Mouse (Mus musculus): Measurements from ENCODE around the gene Il2. TPM values are rescaled to one million over a fixed set of nuclear protein-coding genes. Genes with fewer than 3 reads are reported as not detected.

The Il2 gene
- polyA plus RNA-seq, 1 experiment from 2014 or later: 0.32 TPM

Other genes with a start within 250 kb of the Il2 start
- 0.32 and 0.47 TPM in 2 replicates for gene Adad1, start 62.4 kb downstream of the Il2 start, polyA plus RNA-seq (2016; fragmentation: Nextera tagmentation; extraction: Ambion mirVana)
- not detected in 2 replicates for gene Il21, start 106.7 kb upstream of the Il2 start, polyA plus RNA-seq (2016; fragmentation: Nextera tagmentation; extraction: Ambion mirVana)
- 3.9 and 5.4 TPM in 2 replicates for gene Bbs12, start 186.6 kb upstream of the Il2 start, polyA plus RNA-seq (2016; fragmentation: Nextera tagmentation; extraction: Ambion mirVana)
- gene Cetn4, start 186.7 kb upstream of the Il2 start, polyA plus RNA-seq (2016; fragmentation: Nextera tagmentation; extraction: Ambion mirVana): 0.95 and 2.1 TPM in 2 replicates
- 2.3 and 3.1 TPM in 2 replicates for gene Fgf2, start 222.4 kb upstream of the Il2 start, polyA plus RNA-seq (2016; fragmentation: Nextera tagmentation; extraction: Ambion mirVana)

Measured in heart, embryonic 12.5 days (tissue).